Mouse (Mus musculus) heart, embryonic 16.5 days (tissue): Measurements from ENCODE around the gene Serpina9. TPM values are rescaled to one million over a fixed set of nuclear protein-coding genes. Genes with fewer than 3 reads are reported as not detected.

ENCODE experiments used
- ATAC-seq: fragments of 200-750 bp; cut with Nextera tagmentation; replicated peaks from 2 replicates; pipeline ENCODE4 v1.8.0; 2017; ENCODE audit warnings: moderate number of reproducible peaks; ENCODE audit not compliant: insufficient read depth, low FRiP score; ENCODE audit errors: extremely low read depth
- H3K27ac ChIP-seq: fragments of 300-500 bp; sonication (generic); 2 replicates; pipeline ENCODE4 v1.5.1; 2014; ENCODE audit warnings: mild to moderate bottlenecking, low read length, control low read depth, moderate library complexity
- H3K27me3 ChIP-seq: fragments of 300-500 bp; sonication (generic); 2 replicates; pipeline ENCODE4 v1.6.1; 2014; ENCODE audit warnings: low read length, mixed read lengths; ENCODE audit not compliant: control insufficient read depth, insufficient read depth
- H3K36me3 ChIP-seq: fragments of 300-500 bp; sonication (generic); 2 replicates; pipeline ENCODE4 v1.6.1; 2014; ENCODE audit not compliant: control insufficient read depth, insufficient read depth
- H3K4me1 ChIP-seq: fragments of 300-500 bp; sonication (generic); 2 replicates; pipeline ENCODE4 v1.6.1; 2014; ENCODE audit warnings: low read length, mixed read lengths; ENCODE audit not compliant: control insufficient read depth, insufficient read depth
- H3K4me2 ChIP-seq: fragments of 300-500 bp; sonication (generic); 2 replicates; pipeline ENCODE4 v1.6.1; 2014; ENCODE audit warnings: low read depth, mild to moderate bottlenecking, control low read depth, low read length
- H3K4me3 ChIP-seq: fragments of 300-500 bp; sonication (generic); 2 replicates; pipeline ENCODE4 v1.5.1; 2014; ENCODE audit warnings: mild to moderate bottlenecking, control low read depth, low read length
- H3K9ac ChIP-seq: fragments of 300-500 bp; sonication (generic); 2 replicates; pipeline ENCODE4 v1.6.1; 2014; ENCODE audit warnings: low read length, control low read depth
- H3K9me3 ChIP-seq: fragments of 300-500 bp; sonication (generic); replicated peaks from 2 replicates; pipeline ENCODE4 v1.6.1; 2016; ENCODE audit warnings: low read length; ENCODE audit not compliant: control insufficient read depth
- WGBS: fragments of 180-500 bp; shearing (Covaris S2); extraction: QIAGEN DNeasy Blood & Tissue Kit; methylation state at CpG from one replicate; pipeline ENCODE4 v1.1.7; 2014; 5-methylcytosine and 5-hydroxymethylcytosine counted together
- polyA plus RNA-seq: library from polyadenylated mRNA; unstranded; fragments of >200 nt; fragmentation: Nextera tagmentation; extraction: Ambion mirVana; gene quantifications from 2 replicates; pipeline ENCODE4 v1.2.1, GENCODE M21; 2015

Serpina9 gene
- polyA plus RNA-seq, 1 experiment from 2014 or later = 0.22 TPM

- Histone ChIP-seq H3K4me2 (no peak overlapping the region), H3K27me3 (no peaks in the 10 kb centered on the region; the same call in none of the 2 replicates), H3K9ac (no peak overlapping the region), H3K27ac (no peak overlapping the region), H3K36me3 (no peaks in the 10 kb centered on the region), H3K4me1 (peaks cover 15% of the 10 kb centered on the region), H3K4me3 (no peak overlapping the region), H3K9me3 (peaks cover 2% of the 10 kb centered on the region; the same call in 1 of the 2 replicates)
- WGBS = 82% methylated on average over 3 of the region's 3 CpGs
- ATAC-seq = no peak
These were observed 13.0 kb downstream of the Serpina9 start for GRCm38 (mm10) chr12:104000594-104000993.

GRCm38 (mm10) chr12:103999611-104000010 lies 13.9 kb downstream of the Serpina9 start:
- Histone ChIP-seq H3K4me1 (peaks cover 15% of the 10 kb centered on the region), H3K4me2 (no peak overlapping the region), H3K9me3 (peaks cover 1% of the 10 kb centered on the region; the same call in 1 of the 2 replicates), H3K4me3 (no peak overlapping the region), H3K9ac (no peak overlapping the region), H3K27ac (no peak overlapping the region), H3K27me3 (peaks cover 4% of the 10 kb centered on the region), H3K36me3 (no peaks in the 10 kb centered on the region)
- no peak for ATAC-seq
- WGBS = 88% methylated on average over 8 of the region's 8 CpGs

- ATAC-seq = no peak
- Histone ChIP-seq H3K4me3 (no peak overlapping the region), H3K27ac (no peak overlapping the region), H3K36me3 (no peaks in the 10 kb centered on the region), H3K9ac (no peak overlapping the region), H3K4me2 (no peak overlapping the region), H3K27me3 (peaks cover 4% of the 10 kb centered on the region), H3K4me1 (no peaks in the 10 kb centered on the region), H3K9me3 (no peaks in the 10 kb centered on the region)
- WGBS = 68% methylated on average over 2 of the region's 2 CpGs
These were observed 17.0 kb downstream of the Serpina9 start for GRCm38 (mm10) chr12:103996513-103996912.

GRCm38 (mm10) chr12:103995292-103996072 lies 18.1 kb downstream of the Serpina9 start:
- WGBS = 37% methylated on average over 5 of the region's 5 CpGs
- peaks cover 4% of the 10 kb centered on the region for H3K27me3 ChIP-seq
- no peak overlapping the region for H3K27ac ChIP-seq
- H3K4me3 ChIP-seq = no peak overlapping the region
- H3K4me2 ChIP-seq = no peak overlapping the region
- H3K9me3 ChIP-seq = no peaks in the 10 kb centered on the region
- no peak overlapping the region for H3K9ac ChIP-seq
- no peak for ATAC-seq
- no peaks in the 10 kb centered on the region for H3K4me1 ChIP-seq
- H3K36me3 ChIP-seq = no peaks in the 10 kb centered on the region

- H3K4me3 ChIP-seq = no peak overlapping the region
- ATAC-seq = no peak
- no peaks in the 10 kb centered on the region for H3K4me1 ChIP-seq
- H3K27ac ChIP-seq = no peak overlapping the region
- H3K4me2 ChIP-seq = no peak overlapping the region
- no peaks in the 10 kb centered on the region for H3K9me3 ChIP-seq
- H3K36me3 ChIP-seq = no peaks in the 10 kb centered on the region
- WGBS = 48% methylated on average over 7 of the region's 7 CpGs
- peaks cover 9% of the 10 kb centered on the region for H3K27me3 ChIP-seq
- no peak overlapping the region for H3K9ac ChIP-seq
These were observed 20.6 kb downstream of the Serpina9 start for GRCm38 (mm10) chr12:103992945-103993344.

- no peak within 1 kb of the TSS for H3K9ac ChIP-seq
- no peak within 1 kb of the TSS for H3K4me3 ChIP-seq
- ATAC-seq = no peak
- H3K27me3 ChIP-seq = peaks cover 9% of the 10 kb centered on the region; the same call in 1 of the 2 replicates
- no peaks in the 10 kb centered on the region for H3K9me3 ChIP-seq
- no peaks in the 10 kb centered on the region for H3K4me1 ChIP-seq
- 81% methylated on average over 6 of the region's 6 CpGs for WGBS
- no peak within 1 kb of the TSS for H3K4me2 ChIP-seq
- H3K27ac ChIP-seq = no peak within 1 kb of the TSS
- no peaks in the 10 kb centered on the region for H3K36me3 ChIP-seq
These were observed 23.7 kb downstream of the Serpina9 start, which contains the start of gene Serpina11 for GRCm38 (mm10) chr12:103989857-103990256. Gene Serpina11, minus strand, starts transcription at chr12:103989957.

- 66% methylated on average over 2 of the region's 2 CpGs for WGBS
- Histone ChIP-seq H3K36me3 (no peaks in the 10 kb centered on the region), H3K4me1 (no peaks in the 10 kb centered on the region), H3K4me2 (no peak overlapping the region), H3K9ac (no peak overlapping the region), H3K4me3 (no peak overlapping the region), H3K27me3 (peaks cover 6% of the 10 kb centered on the region; the same call in 1 of the 2 replicates), H3K27ac (no peak overlapping the region), H3K9me3 (no peaks in the 10 kb centered on the region)
- ATAC-seq = no peak
These were observed 24.1 kb downstream of the Serpina9 start for GRCm38 (mm10) chr12:103989514-103989767.

GRCm38 (mm10) chr12:103988754-103989513 lies 24.6 kb downstream of the Serpina9 start:
- Histone ChIP-seq H3K27ac (no peak overlapping the region), H3K27me3 (peaks cover 6% of the 10 kb centered on the region; the same call in 1 of the 2 replicates), H3K36me3 (no peaks in the 10 kb centered on the region), H3K4me3 (no peak overlapping the region), H3K4me2 (no peak overlapping the region), H3K4me1 (no peaks in the 10 kb centered on the region), H3K9me3 (no peaks in the 10 kb centered on the region), H3K9ac (no peak overlapping the region)
- 47% methylated on average over 14 of the region's 14 CpGs for WGBS
- ATAC-seq = no peak

- no peak overlapping the region for H3K9ac ChIP-seq
- H3K36me3 ChIP-seq = no peaks in the 10 kb centered on the region
- 53% methylated on average over 5 of the region's 5 CpGs for WGBS
- ATAC-seq = no peak
- peaks cover 6% of the 10 kb centered on the region; the same call in 1 of the 2 replicates for H3K27me3 ChIP-seq
- no peaks in the 10 kb centered on the region for H3K9me3 ChIP-seq
- no peak overlapping the region for H3K4me2 ChIP-seq
- H3K4me1 ChIP-seq = no peaks in the 10 kb centered on the region
- H3K4me3 ChIP-seq = no peak overlapping the region
- no peak overlapping the region for H3K27ac ChIP-seq
These were observed 27.7 kb downstream of the Serpina9 start for GRCm38 (mm10) chr12:103985868-103986267.
